ENCODE assay signal across 22 mouse cellular contexts in genomic region chr16:5733608-5734007, GRCm38 (mm10).
DNase-seq lines count a peak whose midpoint lies in the region; ATAC-seq and TF ChIP-seq lines count a peak whose summit lies in the region.
"Had no signal": no experiment of that assay in that cellular context is flagged by ENCODE, and none has a peak within 500 bp of the region (broad histone marks: within the 10 kb centered on the region; RNA-seq: fewer than 3 reads in every experiment).

No protein-coding gene starts in this region.

- ATAC-seq in hindbrain, embryonic 13.5 days (ENCODE audit: low FRiP score), result no peak
- no peak for ATAC-seq in midbrain, postnatal 0 days (ENCODE audit: low FRiP score)
- ATAC-seq in midbrain, embryonic 11.5 days (ENCODE audit: low FRiP score), result no peak
- ATAC-seq: hindbrain, embryonic 16.5 days; intestine, postnatal 0 days; midbrain, embryonic 16.5 days had no signal

- H3K27me3 ChIP-seq in hindbrain, embryonic 13.5 days, result no peaks in the 10 kb centered on the region
- H3K27me3 ChIP-seq in hindbrain, embryonic 10.5 days (ENCODE audit: insufficient read depth, poor library complexity, severe bottlenecking), result no peaks in the 10 kb centered on the region
- H3K27me3 ChIP-seq in midbrain, postnatal 0 days (ENCODE audit: insufficient read depth, low read length), result no peaks in the 10 kb centered on the region
- no peaks in the 10 kb centered on the region for H3K27me3 ChIP-seq in midbrain, embryonic 11.5 days (ENCODE audit: control insufficient read depth, insufficient read depth, low read length)
- H3K27me3 ChIP-seq: embryonic facial prominence, embryonic 15.5 days; heart, embryonic 12.5 days had no signal

- no peak overlapping the region for H3K4me2 ChIP-seq in hindbrain, embryonic 13.5 days
- no peak overlapping the region for H3K4me2 ChIP-seq in midbrain, postnatal 0 days (ENCODE audit: low read depth, low read length, poor library complexity, severe bottlenecking)
- no peak overlapping the region for H3K4me2 ChIP-seq in midbrain, embryonic 11.5 days
- H3K4me2 ChIP-seq: embryonic facial prominence, embryonic 15.5 days; heart, embryonic 12.5 days had no signal

- no peaks in the 10 kb centered on the region for H3K9me3 ChIP-seq in hindbrain, embryonic 13.5 days
- H3K9me3 ChIP-seq in hindbrain, embryonic 10.5 days, result no peaks in the 10 kb centered on the region
- H3K9me3 ChIP-seq in midbrain, postnatal 0 days (ENCODE audit: low read length), result no peaks in the 10 kb centered on the region
- H3K9me3 ChIP-seq in midbrain, embryonic 11.5 days (ENCODE audit: control insufficient read depth, low read length), result no peaks in the 10 kb centered on the region
- H3K9me3 ChIP-seq: embryonic facial prominence, embryonic 15.5 days; heart, embryonic 12.5 days had no signal

- no peak overlapping the region for H3K9ac ChIP-seq in hindbrain, embryonic 13.5 days
- no peak overlapping the region for H3K9ac ChIP-seq in midbrain, postnatal 0 days (replicated peaks; ENCODE audit: low read length, poor library complexity, severe bottlenecking)
- no peak overlapping the region for H3K9ac ChIP-seq in midbrain, embryonic 11.5 days (ENCODE audit: low read length)
- H3K9ac ChIP-seq: embryonic facial prominence, embryonic 15.5 days; heart, embryonic 12.5 days had no signal

- no peak overlapping the region for H3K4me3 ChIP-seq in hindbrain, embryonic 13.5 days
- no peak overlapping the region for H3K4me3 ChIP-seq in hindbrain, embryonic 10.5 days
- no peak overlapping the region for H3K4me3 ChIP-seq in midbrain, postnatal 0 days (ENCODE audit: low read depth, low read length)
- no peak overlapping the region for H3K4me3 ChIP-seq in midbrain, embryonic 11.5 days (ENCODE audit: low read depth, low read length)
- H3K4me3 ChIP-seq: embryonic facial prominence, embryonic 15.5 days; heart, embryonic 12.5 days had no signal

- H3K36me3 ChIP-seq in hindbrain, embryonic 13.5 days, result no peaks in the 10 kb centered on the region
- no peaks in the 10 kb centered on the region for H3K36me3 ChIP-seq in hindbrain, embryonic 10.5 days
- no peaks in the 10 kb centered on the region for H3K36me3 ChIP-seq in midbrain, postnatal 0 days (ENCODE audit: insufficient read depth, low read length)
- no peaks in the 10 kb centered on the region for H3K36me3 ChIP-seq in midbrain, embryonic 11.5 days (ENCODE audit: control insufficient read depth, insufficient read depth, low read length)
- H3K36me3 ChIP-seq: embryonic facial prominence, embryonic 15.5 days; heart, embryonic 12.5 days had no signal

- DNase-seq in embryo, embryonic 10.5 days (ENCODE audit: low spot score), result peak; percentile 4
- no peak for DNase-seq in embryo, embryonic 9.5 days (ENCODE audit: extremely low spot score)
- no peak for DNase-seq in hindbrain, embryonic 10.5 days (ENCODE audit: low spot score)
- DNase-seq in midbrain, postnatal 0 days (ENCODE audit: low spot score), result peak; percentile 37
- no peak for DNase-seq in midbrain, embryonic 11.5 days (ENCODE audit: low spot score, missing footprints)
- no peak for DNase-seq in cerebellum, adult 11 months
- DNase-seq: adrenal gland, postnatal 14 days; cerebellum, adult 9-11 months; gastrocnemius, postnatal 14 days; heart, adult 11 months; heart, postnatal 10 days; kidney, postnatal 36 days; right cerebral cortex, adult 18-20 months; right cerebral cortex, postnatal 4 days; thymus, postnatal 25 days had no signal

- TF ChIP-seq CTCF in midbrain, postnatal 0 days (IDR thresholded peaks at IDR 0.05), result peak; percentile 37

- peak overlapping the region; percentile 8; the same call in 1 of the 2 replicates for H3K27ac ChIP-seq in hindbrain, embryonic 13.5 days
- no peak overlapping the region for H3K27ac ChIP-seq in hindbrain, embryonic 10.5 days
- H3K27ac ChIP-seq in midbrain, postnatal 0 days (ENCODE audit: low read depth, low read length), result no peak overlapping the region
- no peak overlapping the region for H3K27ac ChIP-seq in midbrain, embryonic 11.5 days (ENCODE audit: low read depth, low read length)
- H3K27ac ChIP-seq: embryonic facial prominence, embryonic 15.5 days; macrophage had no signal

- no peaks in the 10 kb centered on the region for H3K4me1 ChIP-seq in hindbrain, embryonic 13.5 days (replicated peaks)
- H3K4me1 ChIP-seq in hindbrain, embryonic 10.5 days (replicated peaks), result no peaks in the 10 kb centered on the region
- H3K4me1 ChIP-seq in midbrain, postnatal 0 days (ENCODE audit: insufficient read depth, low read length), result no peaks in the 10 kb centered on the region
- no peaks in the 10 kb centered on the region for H3K4me1 ChIP-seq in midbrain, embryonic 11.5 days (ENCODE audit: control insufficient read depth, insufficient read depth, low read length)
- H3K4me1 ChIP-seq: embryonic facial prominence, embryonic 15.5 days; heart, embryonic 12.5 days had no signal

- 71% methylated on average over 4 of the region's 4 CpGs for WGBS in hindbrain, embryonic 13.5 days
- WGBS in hindbrain, embryonic 10.5 days, result 73% methylated on average over 4 of the region's 4 CpGs
- WGBS in midbrain, postnatal 0 days, result 80% methylated on average over 4 of the region's 4 CpGs
- 78% methylated on average over 4 of the region's 4 CpGs for WGBS in midbrain, embryonic 11.5 days

Comparison
In these comparisons a context has a peak if more than half of its experiments do, and no peak if none do; other contexts are left out.
1. DNase-seq: peak in embryo, embryonic 10.5 days (single experiment) and midbrain, postnatal 0 days (single experiment); none in embryo, embryonic 9.5 days (single experiment), hindbrain, embryonic 10.5 days (single experiment), midbrain, embryonic 11.5 days (single experiment) and cerebellum, adult 11 months (single experiment).